Mouse (Mus musculus) hematopoietic stem cell, adult 5-6 weeks (primary cell): Measurements from ENCODE around the gene Pinlyp. TPM values are rescaled to one million over a fixed set of nuclear protein-coding genes. Genes with fewer than 3 reads are reported as not detected.

ENCODE experiments used
- ATAC-seq, 2 experiments: fragments of 125-278 bp in 1 of 2; replicated peaks in 1 of 2; 2 replicates each; pipeline ENCODE4 v1.8.0; 2016 to 2017; ENCODE audit warnings: inconsistent platforms in 2 of 2, mild to moderate bottlenecking in 2 of 2, moderate number of reproducible peaks in 2 of 2, low read depth in 1 of 2, moderate TSS enrichment in 1 of 2; ENCODE audit not compliant: low FRiP score in 2 of 2, poor library complexity in 2 of 2, severe bottlenecking in 2 of 2, insufficient read depth in 1 of 2, low TSS enrichment in 1 of 2
- total RNA-seq: library from RNA; stranded (forward); fragments of 172-1452, 232-1000 nt; gene quantifications from 2 replicates; pipeline ENCODE4 v1.2.3, GENCODE M21; 2017

The Pinlyp gene
- total RNA-seq, 1 experiment from 2014 or later, result not detected

DNA sequence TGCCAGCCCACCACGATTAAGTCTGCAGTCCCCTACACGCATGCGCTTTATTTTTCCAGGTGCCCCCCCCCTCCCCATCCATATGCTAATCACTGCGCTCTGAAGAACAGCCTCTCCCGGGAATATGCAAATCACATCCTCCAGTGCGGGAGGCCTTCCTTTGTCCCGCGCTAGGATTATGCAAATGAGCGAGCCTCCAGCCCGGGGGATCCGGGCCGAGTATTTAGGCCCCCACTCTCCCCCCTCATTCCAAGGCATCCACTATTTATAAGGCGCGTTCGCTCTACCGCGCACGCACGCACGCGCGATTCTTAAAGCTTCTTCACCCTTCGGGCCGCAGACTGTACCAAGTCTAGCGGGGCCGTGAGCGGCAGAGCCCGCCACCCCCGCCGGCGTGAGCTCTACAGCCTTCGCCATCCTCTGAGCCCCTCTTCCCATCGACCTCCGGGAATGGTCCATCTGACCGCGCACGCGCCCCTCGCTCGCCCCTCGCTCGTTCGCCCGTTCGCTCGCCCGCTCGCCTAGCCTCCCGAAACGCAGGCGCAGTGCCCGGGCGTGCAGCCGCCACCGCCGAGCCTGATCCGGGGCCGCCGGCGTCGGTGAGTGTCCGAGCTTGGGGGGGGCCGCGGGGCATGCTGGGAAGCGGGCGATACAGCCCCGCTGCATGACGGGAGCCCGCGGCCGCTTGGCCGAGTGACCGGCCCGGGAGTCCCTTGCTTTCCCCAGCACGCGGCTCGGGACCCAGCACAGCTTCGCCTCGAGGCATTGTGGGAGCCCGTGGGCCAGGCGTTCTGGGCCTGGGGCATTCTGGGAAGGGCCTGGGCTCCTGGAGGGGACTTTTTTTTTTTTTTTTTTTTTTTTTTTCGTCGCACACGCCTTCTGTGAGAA, 38.8 kb downstream of the Pinlyp start, which contains the start of gene Zfp428:
Gene Zfp428, plus strand, starts transcription at position 169 of the 888 bp plus-strand sequence.
- ATAC-seq, result peak; percentile 40 to 60

DNA sequence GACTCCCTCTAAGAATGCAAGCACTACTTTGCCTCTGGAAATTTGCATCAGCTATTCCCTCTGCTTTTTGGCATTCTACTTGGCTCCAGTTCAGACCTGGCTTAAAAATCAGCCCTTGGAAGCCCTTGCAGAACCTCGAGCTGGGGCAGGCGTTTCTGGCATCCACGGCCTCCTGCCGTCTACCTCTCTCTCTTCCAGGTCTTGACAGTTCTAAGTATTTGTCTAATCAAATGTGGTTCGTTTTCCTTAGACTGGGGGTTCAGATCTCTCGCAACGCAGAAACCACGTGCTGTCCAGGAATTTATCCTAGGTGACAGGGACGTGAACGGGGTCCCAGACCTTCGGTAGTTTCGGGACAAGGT, 39.5 kb downstream of the Pinlyp start:
- no peak for ATAC-seq

DNA sequence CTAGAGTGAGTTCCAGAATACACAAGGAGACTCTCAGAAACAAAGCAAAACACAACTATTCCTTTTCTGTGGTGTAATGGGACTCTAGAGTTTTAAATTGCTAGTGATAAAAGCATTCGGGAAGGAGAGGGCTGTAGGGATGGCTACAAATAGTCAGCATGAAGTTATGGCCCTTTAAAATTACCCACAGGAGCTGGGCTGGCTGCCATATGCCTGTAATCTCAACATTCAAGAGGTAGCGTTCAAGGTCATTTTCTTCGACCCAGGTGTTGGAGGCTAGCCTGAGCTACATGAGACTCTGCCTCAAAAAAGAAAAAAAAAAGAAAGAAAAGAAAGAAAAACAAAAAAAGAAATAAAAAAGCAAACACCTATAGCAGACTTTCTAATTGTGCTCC, 39.9 kb downstream of the Pinlyp start:
- no peak for ATAC-seq

DNA sequence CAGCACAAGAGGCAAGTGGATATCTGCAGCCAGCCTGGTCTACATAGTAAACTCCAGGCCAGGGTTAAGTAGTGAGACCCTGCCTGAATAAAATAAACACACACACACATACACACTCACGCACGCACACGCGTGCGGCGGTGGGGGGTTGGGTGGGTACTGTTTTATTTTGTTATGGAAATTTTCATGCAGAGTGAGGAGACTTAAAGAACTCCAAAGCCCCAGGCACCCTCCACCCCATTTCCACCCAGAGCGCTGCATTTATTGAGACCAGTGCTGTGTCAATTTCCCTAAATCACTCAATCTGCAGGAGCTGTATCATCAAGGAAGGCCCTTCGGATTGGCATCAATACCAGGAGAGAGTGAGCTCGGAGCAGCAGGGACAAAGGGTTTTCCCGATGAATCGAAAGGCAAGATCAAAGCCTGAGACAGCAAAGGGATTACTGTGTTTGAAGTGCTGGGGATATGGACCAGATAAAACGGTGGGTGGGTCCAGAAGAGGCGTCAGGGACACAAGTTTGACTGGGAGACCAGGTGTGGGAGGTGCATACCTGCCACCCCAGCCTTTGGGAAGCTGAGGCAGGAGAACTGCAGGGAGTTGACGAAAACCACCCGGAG, 40.4 kb downstream of the Pinlyp start:
- no peak for ATAC-seq

DNA sequence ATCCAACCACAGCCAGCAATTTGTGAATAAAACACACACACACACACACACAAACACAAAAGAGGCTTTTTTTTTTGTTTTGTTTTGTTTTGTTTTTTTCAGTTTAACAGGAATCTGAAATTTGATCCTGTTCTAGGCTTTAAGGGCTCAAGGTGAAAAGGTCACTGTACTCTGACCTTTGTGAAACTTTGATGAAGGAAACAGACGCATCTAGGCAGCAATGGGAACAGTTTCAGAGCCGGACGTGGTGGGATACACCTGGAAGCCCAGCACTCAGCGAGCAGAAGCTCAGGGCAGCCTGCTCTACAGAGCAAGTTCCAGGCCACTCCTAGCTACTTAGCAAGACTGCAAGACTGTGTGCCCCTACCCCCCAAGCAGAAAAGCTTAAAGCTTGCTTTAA, 41.0 kb downstream of the Pinlyp start:
- ATAC-seq, result no peak

DNA sequence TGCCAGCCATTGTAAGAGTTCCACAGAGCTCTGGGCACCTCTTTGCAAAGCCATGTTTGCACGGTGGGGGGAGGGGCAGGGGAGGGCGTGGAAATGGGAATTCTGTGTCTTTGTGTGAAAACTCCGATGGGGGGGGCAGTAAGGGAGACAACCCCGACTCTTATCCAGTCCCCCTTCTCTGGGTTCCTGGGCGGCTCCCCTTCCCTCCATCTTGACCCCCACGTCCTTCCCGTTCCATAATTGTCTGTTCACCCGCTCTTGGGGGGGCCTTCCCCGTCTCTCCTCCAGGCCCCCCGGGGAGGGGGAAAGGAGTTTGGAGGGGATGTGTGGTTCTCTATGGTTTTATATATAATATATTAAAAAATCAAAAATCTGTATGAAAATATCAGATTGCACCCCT, 41.9 kb downstream of the Pinlyp start:
- ATAC-seq, result no peak

DNA sequence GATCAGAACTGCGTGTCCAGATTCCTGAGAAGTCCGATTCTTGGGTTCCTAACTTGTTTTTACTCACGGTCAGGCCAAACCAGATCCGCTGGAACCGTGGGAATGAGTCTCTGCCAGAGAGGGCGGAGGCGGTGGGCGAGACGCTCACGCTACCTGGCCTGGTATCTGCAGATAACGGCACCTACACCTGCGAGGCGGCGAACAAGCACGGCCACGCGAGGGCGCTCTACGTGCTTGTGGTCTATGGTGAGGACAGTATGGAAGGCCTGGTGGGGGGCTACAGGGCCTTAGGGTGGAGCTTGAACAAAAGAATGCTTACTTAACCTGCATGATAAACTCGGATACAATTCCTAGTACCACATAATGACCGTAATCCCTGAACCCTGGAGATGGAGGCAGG, 44.4 kb downstream of the Pinlyp start:
- ATAC-seq, result no peak

DNA sequence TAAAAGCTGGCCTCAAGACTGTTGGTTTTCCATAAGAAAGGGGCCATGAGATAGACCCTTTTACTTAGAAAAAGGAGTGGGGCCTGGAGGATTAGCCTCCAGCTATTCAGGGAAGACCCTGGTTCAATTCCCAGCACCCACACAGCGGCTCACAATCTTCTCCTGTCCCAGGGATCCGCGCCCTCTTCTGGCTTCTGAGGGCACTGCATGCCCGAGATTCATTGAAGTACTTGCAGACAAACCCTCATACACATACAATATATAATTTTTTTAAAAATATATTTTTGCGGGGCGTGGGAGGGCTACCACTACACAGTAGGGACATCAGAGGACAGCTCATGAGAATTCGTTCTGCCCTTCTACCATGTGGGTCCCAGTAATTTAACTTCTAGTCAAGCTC, 45.0 kb downstream of the Pinlyp start:
- no peak for ATAC-seq

DNA sequence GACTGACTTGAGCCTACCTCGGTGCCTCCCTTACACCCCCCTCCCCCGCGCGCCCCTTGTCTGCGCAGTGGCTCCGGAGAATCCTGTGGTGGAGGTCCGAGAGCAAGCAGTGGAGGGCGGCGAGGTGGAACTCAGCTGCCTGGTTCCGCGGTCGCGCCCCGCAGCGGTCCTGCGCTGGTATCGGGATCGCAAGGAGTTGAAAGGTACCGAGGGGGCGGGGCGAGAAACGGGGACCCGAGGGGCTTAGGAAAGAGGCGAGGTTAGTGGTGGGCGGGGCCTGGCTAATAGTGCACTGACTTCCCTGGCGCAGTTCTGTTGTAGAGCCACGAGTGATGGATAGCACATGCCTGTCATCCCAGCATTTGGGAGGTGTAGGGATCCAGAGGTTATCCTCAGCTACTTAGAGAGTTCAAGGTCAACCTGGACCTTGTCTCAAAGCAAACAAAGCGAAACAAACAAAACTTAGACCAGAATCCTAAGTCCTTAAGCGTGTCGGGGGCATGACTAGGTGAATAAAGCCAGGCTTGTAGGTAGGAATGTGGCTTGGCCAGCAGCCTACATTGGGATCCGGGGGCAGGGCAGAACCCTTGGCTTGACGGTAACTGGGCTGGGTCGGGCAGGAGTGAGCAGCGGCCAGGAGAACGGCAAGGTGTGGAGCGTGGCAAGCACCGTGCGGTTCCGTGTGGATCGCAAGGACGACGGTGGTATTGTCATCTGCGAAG, 45.9 kb downstream of the Pinlyp start:
- ATAC-seq, result peak; percentile 38 to 44; a peak in 2 of 4 replicates

Other genes with a start within 250 kb of the Pinlyp start
- 23.2 and 24.6 TPM in 2 replicates for gene Zfp61, start 244.9 kb downstream of the Pinlyp start, total RNA-seq
- 5.5 and 6.5 TPM in 2 replicates for gene Zfp94, start 229.5 kb downstream of the Pinlyp start, total RNA-seq
- gene Tescl, start 212.2 kb downstream of the Pinlyp start, total RNA-seq, result not detected in 2 replicates
- gene Lypd5, start 196.9 kb downstream of the Pinlyp start, total RNA-seq, result not detected in 2 replicates
- gene Kcnn4, start 175.9 kb downstream of the Pinlyp start, total RNA-seq, result 75.9 and 80.8 TPM in 2 replicates
- gene Smg9, start 146.5 kb downstream of the Pinlyp start, total RNA-seq, result 15.6 and 21.3 TPM in 2 replicates
- gene Irgc1, start 93.8 kb downstream of the Pinlyp start, total RNA-seq, result not detected in 2 replicates
- 37.1 and 53.2 TPM in 2 replicates for gene Plaur, start 83.6 kb downstream of the Pinlyp start, total RNA-seq
- 0.35 TPM in 1 of 2 replicates, not detected in the other for gene Cadm4, start 64.1 kb downstream of the Pinlyp start, total RNA-seq
- gene Zfp428, start 39.1 kb downstream of the Pinlyp start, total RNA-seq, result 1.1 and 5.1 TPM in 2 replicates
- not detected in 2 replicates for gene AC161166.1, start 33.7 kb downstream of the Pinlyp start, total RNA-seq
- 6.8 and 8.0 TPM in 2 replicates for gene Irgq, start 15.4 kb downstream of the Pinlyp start, total RNA-seq
- gene Xrcc1, start 171 bp upstream of the Pinlyp start, total RNA-seq, result 42.9 and 43.3 TPM in 2 replicates
- 14.2 and 16.4 TPM in 2 replicates for gene Ethe1, start 41.4 kb upstream of the Pinlyp start, total RNA-seq
- gene Zfp575, start 41.5 kb upstream of the Pinlyp start, total RNA-seq, result not detected in 2 replicates
- gene Phldb3, start 64.6 kb upstream of the Pinlyp start, total RNA-seq, result 13.9 and 17.5 TPM in 2 replicates
- gene Lypd3, start 90.4 kb upstream of the Pinlyp start, total RNA-seq, result not detected in 2 replicates
- gene Tex101, start 130.6 kb upstream of the Pinlyp start, total RNA-seq, result not detected in 2 replicates
- not detected in 2 replicates for gene BC049730, start 163.1 kb upstream of the Pinlyp start, total RNA-seq
- gene Gm4763, start 180.8 kb upstream of the Pinlyp start, total RNA-seq, result not detected in 2 replicates
- gene Cd177, start 214.2 kb upstream of the Pinlyp start, total RNA-seq, result 31.5 and 105 TPM in 2 replicates
- 1.1 and 15.1 TPM in 2 replicates for gene Ceacam10, start 231.1 kb upstream of the Pinlyp start, total RNA-seq